Mouse (Mus musculus) lung, postnatal 0 days (tissue): ENCODE data around the gene Ppp1r9a. TPM values are rescaled to one million over a fixed set of nuclear protein-coding genes. Genes with fewer than 3 reads are reported as not detected.

ENCODE experiments used
- ATAC-seq: fragments of 200-750 bp; cut with Nextera tagmentation; 2 replicates; pipeline ENCODE4 v1.8.0; 2017; ENCODE audit warnings: moderate library complexity
- DNase-seq: peaks from one replicate; pipeline ENCODE4 v3.0.0-alpha.2; 2016; ENCODE audit warnings: low spot score
- H3K27ac ChIP-seq: fragments of 300-500 bp; sonication (generic); 2 replicates; pipeline ENCODE4 v1.5.1; 2014; ENCODE audit warnings: antibody characterized with exemption, mild to moderate bottlenecking, low read length, mixed read lengths
- H3K27me3 ChIP-seq: fragments of 300-500 bp; sonication (generic); replicated peaks from 2 replicates; pipeline ENCODE4 v1.6.1; 2014; ENCODE audit warnings: low read length, mixed read lengths; ENCODE audit not compliant: insufficient read depth
- H3K36me3 ChIP-seq: fragments of 300-500 bp; sonication (generic); 2 replicates; pipeline ENCODE4 v1.6.1; 2014; ENCODE audit warnings: low read length, mixed read lengths; ENCODE audit not compliant: insufficient read depth
- H3K4me1 ChIP-seq: fragments of 300-500 bp; sonication (generic); 2 replicates; pipeline ENCODE4 v1.6.1; 2014; ENCODE audit warnings: antibody characterized with exemption, low read depth, low read length, mixed read lengths; ENCODE audit not compliant: insufficient read depth
- H3K4me2 ChIP-seq: fragments of 300-500 bp; sonication (generic); replicated peaks from 2 replicates; pipeline ENCODE4 v1.6.1; 2014; ENCODE audit warnings: low read depth, mild to moderate bottlenecking, low read length, moderate library complexity, mixed read lengths
- H3K4me3 ChIP-seq: fragments of 300-500 bp; sonication (generic); 2 replicates; pipeline ENCODE4 v1.5.1; 2014; ENCODE audit warnings: low read depth, low read length
- H3K9ac ChIP-seq: fragments of 300-500 bp; sonication (generic); replicated peaks from 2 replicates; pipeline ENCODE4 v1.6.1; 2014; ENCODE audit warnings: low read depth, mild to moderate bottlenecking
- H3K9me3 ChIP-seq: fragments of 300-500 bp; sonication (generic); 2 replicates; pipeline ENCODE4 v1.6.1; 2016; ENCODE audit warnings: low read length, mixed read lengths
- CTCF ChIP-seq: IDR thresholded peaks from 2 replicates; pipeline ENCODE4 v1.5.1; 2016; ENCODE audit warnings: antibody characterized with exemption, mild to moderate bottlenecking
- EP300 ChIP-seq: IDR thresholded peaks from 2 replicates; pipeline ENCODE4 v1.6.1; 2016; ENCODE audit warnings: antibody characterized with exemption, mild to moderate bottlenecking, control low read depth
- WGBS: fragments of 180-500 bp; shearing (Covaris S2); extraction: QIAGEN DNeasy Blood & Tissue Kit; methylation state at CpG from one replicate; pipeline ENCODE4 v1.1.7; 2014; 5-methylcytosine and 5-hydroxymethylcytosine counted together
- polyA plus RNA-seq: library from polyadenylated mRNA; unstranded; fragments of >200 nt; fragmentation: Nextera tagmentation; extraction: Ambion mirVana; gene quantifications from 2 replicates; pipeline ENCODE4 v1.2.1, GENCODE M21; 2015

The Ppp1r9a gene
- polyA plus RNA-seq, 1 experiment from 2014 or later: 11.2 TPM

- no peaks in the 10 kb centered on the region for H3K4me1 ChIP-seq
- ATAC-seq (no peak), DNase-seq (no peak)
- H3K27ac ChIP-seq: no peak overlapping the region
- H3K27me3 ChIP-seq: no peaks in the 10 kb centered on the region
- no peaks in the 10 kb centered on the region for H3K36me3 ChIP-seq
- WGBS: 90% methylated on average over 3 of the region's 3 CpGs
- H3K4me3 ChIP-seq: no peak overlapping the region
- no peak for TF ChIP-seq CTCF
- no peak overlapping the region for H3K4me2 ChIP-seq
- H3K9me3 ChIP-seq: no peaks in the 10 kb centered on the region
- no peak overlapping the region for H3K9ac ChIP-seq
These were observed 124.1 kb downstream of the Ppp1r9a start for GRCm38 (mm10) chr6:5026772-5027171.

GRCm38 (mm10) chr6:5027213-5027612 is 124.5 kb downstream of the Ppp1r9a start:
- H3K36me3 ChIP-seq: no peaks in the 10 kb centered on the region
- DNase-seq: no peak
- H3K4me1 ChIP-seq: no peaks in the 10 kb centered on the region
- no peak overlapping the region for H3K4me3 ChIP-seq
- 89% methylated on average over 2 of the region's 2 CpGs for WGBS
- TF ChIP-seq EP300 (no peak), CTCF (no peak)
- no peak overlapping the region for H3K9ac ChIP-seq
- no peaks in the 10 kb centered on the region for H3K27me3 ChIP-seq
- no peak overlapping the region for H3K27ac ChIP-seq
- no peaks in the 10 kb centered on the region for H3K9me3 ChIP-seq
- no peak for ATAC-seq
- no peak overlapping the region for H3K4me2 ChIP-seq

- Histone ChIP-seq H3K4me1 (no peaks in the 10 kb centered on the region), H3K9ac (no peak overlapping the region), H3K9me3 (no peaks in the 10 kb centered on the region), H3K4me3 (no peak overlapping the region), H3K27me3 (no peaks in the 10 kb centered on the region), H3K4me2 (no peak overlapping the region), H3K27ac (no peak overlapping the region), H3K36me3 (no peaks in the 10 kb centered on the region)
- TF ChIP-seq CTCF (no peak), EP300 (no peak)
- ATAC-seq (no peak), DNase-seq (no peak)
- WGBS: 34% methylated on average over 5 of the region's 5 CpGs
These were observed 125.1 kb downstream of the Ppp1r9a start for GRCm38 (mm10) chr6:5027801-5028200.

- Histone ChIP-seq H3K4me1 (no peaks in the 10 kb centered on the region), H3K4me3 (no peak overlapping the region), H3K27me3 (no peaks in the 10 kb centered on the region), H3K4me2 (no peak overlapping the region), H3K27ac (no peak overlapping the region), H3K9me3 (no peaks in the 10 kb centered on the region), H3K36me3 (no peaks in the 10 kb centered on the region), H3K9ac (no peak overlapping the region)
- no peak for ATAC-seq
- DNase-seq: no peak
- no peak for TF ChIP-seq EP300
- TF ChIP-seq CTCF: no peak
- 77% methylated on average over 13 of the region's 13 CpGs for WGBS
These were observed 126.6 kb downstream of the Ppp1r9a start for GRCm38 (mm10) chr6:5029205-5029927.

- no peak overlapping the region for H3K4me2 ChIP-seq
- no peaks in the 10 kb centered on the region for H3K4me1 ChIP-seq
- TF ChIP-seq CTCF (no peak), EP300 (no peak)
- DNase-seq (no peak), ATAC-seq (no peak)
- no peak overlapping the region for H3K27ac ChIP-seq
- H3K27me3 ChIP-seq: no peaks in the 10 kb centered on the region
- no peak overlapping the region for H3K9ac ChIP-seq
- no peak overlapping the region for H3K4me3 ChIP-seq
- H3K36me3 ChIP-seq: no peaks in the 10 kb centered on the region
- no peaks in the 10 kb centered on the region for H3K9me3 ChIP-seq
- 93% methylated on average over 5 of the region's 5 CpGs for WGBS
These were observed 127.2 kb downstream of the Ppp1r9a start for GRCm38 (mm10) chr6:5029956-5030355.

GRCm38 (mm10) chr6:5032986-5033633 is 130.4 kb downstream of the Ppp1r9a start:
- Histone ChIP-seq H3K9ac (no peak overlapping the region), H3K4me3 (no peak overlapping the region), H3K27me3 (no peaks in the 10 kb centered on the region), H3K4me2 (no peak overlapping the region), H3K27ac (no peak overlapping the region), H3K36me3 (no peaks in the 10 kb centered on the region), H3K4me1 (no peaks in the 10 kb centered on the region), H3K9me3 (no peaks in the 10 kb centered on the region)
- DNase-seq: no peak
- ATAC-seq: no peak
- TF ChIP-seq EP300 (no peak), CTCF (no peak)
- 75% methylated on average over 5 of the region's 5 CpGs for WGBS
